Mouse (Mus musculus): ENCODE results near the gene Rab39. TPM values are rescaled to one million over a fixed set of nuclear protein-coding genes. Genes with fewer than 3 reads are reported as not detected.

Rab39 gene
- polyA plus RNA-seq, 1 experiment from 2014 or later = 0.15 TPM

DNA sequence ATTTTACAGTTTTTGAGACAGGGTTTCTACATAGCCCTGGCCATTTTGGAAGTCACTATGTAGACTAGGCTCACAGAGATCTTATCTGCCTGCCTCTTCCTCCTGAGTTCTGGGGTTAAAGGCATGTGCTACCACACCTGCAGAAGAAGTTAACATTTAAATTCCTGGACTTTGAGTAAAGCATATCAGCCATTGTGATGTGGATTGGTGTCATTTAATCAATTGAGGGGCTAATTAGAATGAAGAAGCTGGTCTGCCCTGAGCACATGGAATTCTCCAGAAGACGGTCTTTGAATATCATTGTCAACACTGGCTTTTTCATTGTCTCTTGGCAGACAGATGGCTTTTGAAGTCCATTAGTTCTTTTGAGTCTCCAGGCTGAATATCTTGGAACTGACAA lies 25.2 kb downstream of the Rab39 start:
- no peak overlapping the region for H3K9ac ChIP-seq
- H3K27ac ChIP-seq = no peak overlapping the region

DNA sequence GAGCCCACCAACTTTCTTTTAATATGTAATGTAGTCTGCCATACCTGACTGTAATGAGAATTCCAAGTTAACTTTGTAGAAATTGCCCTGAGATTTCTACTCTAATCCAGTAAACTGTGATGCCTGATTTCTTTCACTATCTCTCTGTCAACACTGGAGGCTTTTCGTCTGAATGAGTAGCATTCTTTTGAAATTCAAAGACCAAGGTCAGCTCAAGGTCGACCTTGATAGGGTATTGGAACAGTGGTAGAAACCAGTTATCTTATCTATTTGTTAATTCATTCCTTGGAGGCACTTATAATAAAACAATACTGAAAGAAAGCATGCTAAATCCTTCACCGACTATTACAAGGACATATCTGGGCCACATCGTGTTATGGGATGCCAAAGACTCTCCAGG lies 29.1 kb downstream of the Rab39 start:
- ATAC-seq (replicated peaks; ENCODE audit: insufficient number of reproducible peaks, insufficient read depth, low FRiP score, low read depth) = no peak
- H3K27me3 ChIP-seq = no peaks in the 10 kb centered on the region
- H3K4me3 ChIP-seq = no peak overlapping the region
- no peak overlapping the region for H3K9ac ChIP-seq
- H3K27ac ChIP-seq = no peak overlapping the region
- no peak overlapping the region for H3K4me2 ChIP-seq
- no peaks in the 10 kb centered on the region for H3K9me3 ChIP-seq (replicated peaks)
- H3K4me1 ChIP-seq (replicated peaks) = no peaks in the 10 kb centered on the region
- WGBS = 47% methylated on average over 4 of the region's 4 CpGs
- no peaks in the 10 kb centered on the region for H3K36me3 ChIP-seq

More for the DNA sequence above, 25.2 kb downstream of the Rab39 start:
- Histone ChIP-seq H3K9me3 (replicated peaks) (no peaks in the 10 kb centered on the region), H3K4me2 (no peak overlapping the region), H3K36me3 (no peaks in the 10 kb centered on the region), H3K4me3 (no peak overlapping the region), H3K27me3 (no peaks in the 10 kb centered on the region), H3K4me1 (replicated peaks) (no peaks in the 10 kb centered on the region)
- 78% methylated on average over 1 of the region's 1 CpGs for WGBS
- no peak for ATAC-seq (replicated peaks; ENCODE audit: insufficient number of reproducible peaks, insufficient read depth, low FRiP score, low read depth)

DNA sequence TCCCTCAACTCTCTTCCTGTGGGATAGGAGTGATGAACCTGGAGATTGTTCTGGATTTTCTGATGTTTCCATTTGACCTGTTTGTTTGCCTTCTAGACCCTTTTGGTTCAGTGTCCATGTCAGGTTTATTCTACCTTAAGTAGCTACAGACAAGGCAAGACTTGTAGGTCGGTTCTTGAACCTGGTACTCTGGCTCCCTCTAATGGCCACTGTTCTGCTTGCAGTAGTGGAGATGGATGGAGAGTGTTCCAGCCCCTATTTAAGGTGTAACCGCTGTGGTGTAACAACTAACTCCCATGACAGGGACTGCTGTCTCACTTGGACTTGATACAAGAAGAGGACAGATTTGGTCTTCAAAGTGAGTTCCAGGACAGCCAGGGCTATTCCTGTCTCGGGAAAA lies 32.5 kb downstream of the Rab39 start:
- H3K27me3 ChIP-seq = no peaks in the 10 kb centered on the region
- H3K27ac ChIP-seq = no peak overlapping the region
- H3K4me2 ChIP-seq = no peak overlapping the region
- WGBS = 22% methylated on average over 3 of the region's 3 CpGs
- H3K4me1 ChIP-seq (replicated peaks) = no peaks in the 10 kb centered on the region
- H3K9ac ChIP-seq = no peak overlapping the region
- H3K36me3 ChIP-seq = no peaks in the 10 kb centered on the region
- no peaks in the 10 kb centered on the region for H3K9me3 ChIP-seq (replicated peaks)
- H3K4me3 ChIP-seq = no peak overlapping the region
- ATAC-seq (replicated peaks; ENCODE audit: insufficient number of reproducible peaks, insufficient read depth, low FRiP score, low read depth) = no peak

DNA sequence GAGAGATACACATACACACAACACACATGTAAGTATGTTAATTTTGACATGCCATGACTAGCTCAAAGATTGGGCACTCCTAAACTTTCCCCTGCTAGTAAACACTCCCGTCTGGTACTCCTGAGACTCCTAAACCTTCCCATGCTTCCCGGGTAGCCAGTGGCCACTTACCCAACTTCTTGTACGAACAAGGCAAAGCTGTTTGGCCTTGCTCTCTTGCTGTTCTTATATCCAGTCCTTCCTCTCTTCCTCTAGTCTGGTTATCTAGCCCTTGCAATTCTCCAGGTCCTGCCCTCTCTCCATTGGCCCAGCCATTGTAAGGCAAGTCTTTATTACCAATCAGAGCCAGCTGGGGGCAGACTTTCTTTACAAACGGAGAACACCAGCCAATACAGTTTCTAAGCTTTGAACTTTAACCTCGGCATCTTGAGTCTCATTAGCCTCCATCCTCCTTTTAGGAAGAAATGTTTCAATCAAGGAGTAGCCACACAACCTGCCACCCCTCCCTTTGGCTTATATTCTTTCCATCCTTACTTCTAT lies 36.3 kb downstream of the Rab39 start, which contains the start of gene Cul5:
Cul5 (minus strand) TSS at position 335 of the 540 bp plus-strand sequence.
- H3K36me3 ChIP-seq = no peaks in the 10 kb centered on the region
- no peak within 1 kb of the TSS for H3K27ac ChIP-seq

DNA sequence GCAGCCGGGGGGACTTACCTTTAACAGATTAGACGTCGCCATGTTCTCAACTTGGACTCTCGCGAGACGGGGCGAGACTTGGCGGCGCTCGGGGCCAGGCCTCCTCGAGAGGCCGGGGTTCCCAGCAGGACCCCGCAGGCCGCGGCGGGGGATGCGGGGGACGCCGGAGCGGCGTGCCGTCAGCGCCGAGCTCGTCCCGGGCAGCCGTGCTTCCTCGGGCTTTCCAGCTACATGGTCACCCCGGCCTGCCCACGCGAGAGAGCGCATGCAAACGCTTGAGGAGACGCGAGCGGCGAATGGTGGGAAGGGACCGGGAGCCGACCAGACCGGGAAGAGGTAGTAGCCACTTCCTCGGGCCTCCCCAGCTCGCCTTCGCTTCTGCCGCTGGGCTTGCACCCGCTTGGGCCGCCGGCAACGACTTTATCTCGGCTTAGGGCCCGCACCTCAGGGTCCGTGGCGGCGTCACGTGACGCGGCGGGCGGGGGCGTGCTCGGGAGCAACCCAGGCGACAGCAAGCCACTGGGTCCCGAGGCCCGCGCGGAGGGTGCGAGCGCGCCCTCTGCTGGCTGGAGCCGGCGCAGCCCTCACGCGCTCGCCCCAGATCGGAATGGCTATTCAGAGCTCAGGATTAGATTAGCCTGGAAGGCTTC lies 38.9 kb downstream of the Rab39 start:
- Histone ChIP-seq H3K9me3 (replicated peaks) (no peaks in the 10 kb centered on the region), H3K4me1 (replicated peaks) (peaks cover 22% of the 10 kb centered on the region), H3K36me3 (no peaks in the 10 kb centered on the region), H3K4me3 (peak overlapping the region; percentile 74), H3K9ac (peak overlapping the region; percentile 95), H3K27me3 (no peaks in the 10 kb centered on the region), H3K27ac (peak overlapping the region; percentile 95), H3K4me2 (peak overlapping the region; percentile 68)
- under 1% methylated on average over 74 of the region's 74 CpGs for WGBS
- peak; percentile 97 for ATAC-seq (replicated peaks; ENCODE audit: insufficient number of reproducible peaks, insufficient read depth, low FRiP score, low read depth)

More for the DNA sequence above, 36.3 kb downstream of the Rab39 start, which contains the start of gene Cul5:
- no peaks in the 10 kb centered on the region for H3K9me3 ChIP-seq (replicated peaks)
- no peak within 1 kb of the TSS for H3K4me3 ChIP-seq
- H3K9ac ChIP-seq = no peak within 1 kb of the TSS
- 49% methylated on average over 5 of the region's 5 CpGs for WGBS
- ATAC-seq (replicated peaks; ENCODE audit: insufficient number of reproducible peaks, insufficient read depth, low FRiP score, low read depth) = no peak
- no peaks in the 10 kb centered on the region for H3K27me3 ChIP-seq
- H3K4me2 ChIP-seq = no peak within 1 kb of the TSS
- peaks cover 19% of the 10 kb centered on the region for H3K4me1 ChIP-seq (replicated peaks)

DNA sequence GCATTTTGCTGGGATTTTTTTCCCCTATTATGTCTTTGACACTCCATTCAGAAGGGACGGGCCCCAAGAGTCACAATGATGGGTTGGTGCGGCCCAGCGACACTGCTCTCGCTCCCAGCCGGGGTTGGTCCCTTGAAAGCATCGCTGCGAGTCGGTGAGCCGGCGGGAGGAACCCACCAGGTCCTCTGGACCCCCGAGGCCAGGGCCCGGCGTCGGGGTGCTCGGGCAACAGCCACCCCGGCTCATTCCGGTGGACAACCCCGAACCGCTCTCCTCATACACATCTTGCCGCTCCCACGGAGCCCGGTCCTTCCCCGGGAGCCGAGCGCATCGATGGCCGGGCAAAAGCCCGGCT lies 39.4 kb downstream of the Rab39 start:
- H3K27ac ChIP-seq = peak overlapping the region; percentile 95
- no peak; the same call in 1 of the 2 replicates for ATAC-seq (replicated peaks; ENCODE audit: insufficient number of reproducible peaks, insufficient read depth, low FRiP score, low read depth)

DNA sequence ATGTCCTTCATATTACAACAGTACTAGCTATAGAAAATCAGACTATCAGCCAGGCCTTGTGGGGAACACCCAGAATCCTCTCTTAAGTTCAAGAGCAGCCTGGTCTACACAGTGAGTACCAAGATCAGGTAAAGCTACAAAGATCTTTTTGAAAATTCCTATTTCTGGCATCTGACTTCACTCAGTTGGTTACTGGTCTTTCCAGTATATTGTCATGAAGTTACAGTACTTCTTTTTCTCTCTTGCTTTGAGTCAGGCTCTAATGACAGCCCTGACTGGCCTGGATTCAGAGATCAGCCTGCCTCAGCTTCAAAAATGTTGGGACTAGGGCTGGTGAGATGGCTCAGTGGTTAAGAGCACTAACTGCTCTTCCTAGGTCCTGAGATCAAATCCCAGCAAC lies 40.6 kb downstream of the Rab39 start:
- H3K36me3 ChIP-seq = no peaks in the 10 kb centered on the region
- peaks cover 22% of the 10 kb centered on the region for H3K4me1 ChIP-seq (replicated peaks)
- H3K9ac ChIP-seq = no peak overlapping the region
- peak overlapping the region; percentile 68; the same call in 1 of the 2 replicates for H3K4me2 ChIP-seq
- H3K9me3 ChIP-seq (replicated peaks) = no peaks in the 10 kb centered on the region
- no peak for ATAC-seq (replicated peaks; ENCODE audit: insufficient number of reproducible peaks, insufficient read depth, low FRiP score, low read depth)
- H3K27me3 ChIP-seq = no peaks in the 10 kb centered on the region
- H3K27ac ChIP-seq = no peak overlapping the region
- H3K4me3 ChIP-seq = no peak overlapping the region; the same call in 1 of the 2 replicates

More for the DNA sequence above, 39.4 kb downstream of the Rab39 start:
- Histone ChIP-seq H3K4me1 (replicated peaks) (peaks cover 22% of the 10 kb centered on the region), H3K36me3 (no peaks in the 10 kb centered on the region), H3K4me3 (peak overlapping the region; percentile 74), H3K4me2 (peak overlapping the region; percentile 68), H3K9me3 (replicated peaks) (no peaks in the 10 kb centered on the region), H3K9ac (peak overlapping the region; percentile 95), H3K27me3 (no peaks in the 10 kb centered on the region)
- WGBS = under 1% methylated on average over 28 of the region's 28 CpGs

DNA sequence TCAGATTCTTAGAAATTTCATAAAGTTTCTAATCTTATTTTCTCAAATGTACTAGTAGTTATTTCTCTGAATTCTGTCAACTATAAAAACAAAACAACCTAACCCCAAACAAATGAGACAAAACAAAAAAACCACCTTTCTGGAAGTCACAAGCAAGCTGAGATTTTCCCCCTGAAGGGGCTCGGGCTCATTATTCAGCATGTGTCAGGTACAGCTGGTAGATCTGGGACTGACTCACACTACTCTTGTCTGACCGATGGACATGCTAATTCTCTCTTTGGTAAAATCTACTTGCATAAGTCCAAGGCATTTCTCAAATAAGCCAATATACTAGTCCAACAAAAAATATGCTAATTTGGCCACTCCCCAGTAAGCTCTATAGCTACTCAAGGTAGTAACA lies 41.2 kb downstream of the Rab39 start:
- Histone ChIP-seq H3K4me2 (no peak overlapping the region), H3K27ac (no peak overlapping the region), H3K9me3 (replicated peaks) (no peaks in the 10 kb centered on the region), H3K9ac (no peak overlapping the region), H3K27me3 (no peaks in the 10 kb centered on the region), H3K4me1 (replicated peaks) (peaks cover 22% of the 10 kb centered on the region), H3K4me3 (no peak overlapping the region), H3K36me3 (no peaks in the 10 kb centered on the region)
- whole genome bisulfite sequencing = 76% methylated on average over 2 of the region's 2 CpGs
- no peak for ATAC-seq (replicated peaks; ENCODE audit: insufficient number of reproducible peaks, insufficient read depth, low FRiP score, low read depth)

DNA sequence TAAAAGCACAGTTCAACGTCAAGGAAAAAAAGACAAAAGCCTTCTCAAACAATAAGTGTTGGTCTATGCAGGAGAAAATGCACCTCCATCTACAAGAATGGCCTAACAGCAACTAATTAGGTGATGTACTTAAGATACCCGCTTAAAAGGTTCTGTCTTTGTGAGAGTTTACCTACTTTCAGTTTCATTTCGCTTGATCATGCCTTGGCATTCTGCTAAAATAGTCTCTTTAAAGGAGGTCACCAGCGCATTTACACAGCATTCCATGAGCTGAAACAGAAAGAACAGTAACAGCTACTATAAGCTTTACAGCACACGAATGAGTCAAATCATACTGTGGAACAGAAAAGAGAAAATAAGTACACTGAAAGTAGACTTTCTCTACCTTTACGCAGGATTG lies 71.2 kb downstream of the Rab39 start:
- Histone ChIP-seq H3K36me3 (peaks cover 51% of the 10 kb centered on the region), H3K27me3 (no peaks in the 10 kb centered on the region), H3K9me3 (replicated peaks) (no peaks in the 10 kb centered on the region), H3K27ac (no peak overlapping the region), H3K9ac (no peak overlapping the region), H3K4me1 (replicated peaks) (no peaks in the 10 kb centered on the region), H3K4me3 (no peak overlapping the region), H3K4me2 (no peak overlapping the region)
- no peak for ATAC-seq (replicated peaks; ENCODE audit: insufficient number of reproducible peaks, insufficient read depth, low FRiP score, low read depth)
- WGBS = 92% methylated on average over 6 of the region's 6 CpGs

Other genes with a start within 250 kb of the Rab39 start
- 7.3 and 8.6 TPM in 2 replicates for gene Atm, start 169.5 kb downstream of the Rab39 start, polyA plus RNA-seq (2015; fragmentation: Nextera tagmentation; extraction: Ambion mirVana)
- gene Npat, start 169.2 kb downstream of the Rab39 start, polyA plus RNA-seq (2015; fragmentation: Nextera tagmentation; extraction: Ambion mirVana) = 10.7 and 12.1 TPM in 2 replicates
- gene Acat1, start 95.8 kb downstream of the Rab39 start, polyA plus RNA-seq (2015; fragmentation: Nextera tagmentation; extraction: Ambion mirVana) = 189 and 222 TPM in 2 replicates
- 25.3 and 28.0 TPM in 2 replicates for gene Cul5, start 36.2 kb downstream of the Rab39 start, polyA plus RNA-seq (2015; fragmentation: Nextera tagmentation; extraction: Ambion mirVana)
- 0.39 and 1.2 TPM in 2 replicates for gene Slc35f2, start 65.3 kb upstream of the Rab39 start, polyA plus RNA-seq (2015; fragmentation: Nextera tagmentation; extraction: Ambion mirVana)
- gene Sln, start 143.9 kb upstream of the Rab39 start, polyA plus RNA-seq (2015; fragmentation: Nextera tagmentation; extraction: Ambion mirVana) = 122 and 142 TPM in 2 replicates